Mouse (Mus musculus) c-Kit-positive CD71-positive TER-119-positive erythroid progenitor cells, embryonic 14.5 days (primary cell): ENCODE results near the gene Kcnmb4.

ENCODE experiments used
- DNase-seq: peaks from one replicate; pipeline ENCODE4 v3.0.0-alpha.2; 2013; ENCODE audit warnings: low spot score

The Kcnmb4 gene

GRCm38 (mm10) chr10:116450621-116451020 lies 23.1 kb downstream of the Kcnmb4 start:
- DNase-seq, result no peak

- no peak for DNase-seq
These were observed 25.5 kb downstream of the Kcnmb4 start for GRCm38 (mm10) chr10:116448166-116448565.

- no peak for DNase-seq
These were observed 26.5 kb downstream of the Kcnmb4 start for GRCm38 (mm10) chr10:116447176-116447575.

GRCm38 (mm10) chr10:116446040-116446439 lies 27.6 kb downstream of the Kcnmb4 start:
- DNase-seq, result no peak

GRCm38 (mm10) chr10:116444826-116445225 lies 28.9 kb downstream of the Kcnmb4 start:
- DNase-seq, result no peak

- DNase-seq, result no peak
These were observed 29.3 kb downstream of the Kcnmb4 start for GRCm38 (mm10) chr10:116444371-116444770.

- DNase-seq, result no peak
These were observed 32.7 kb downstream of the Kcnmb4 start for GRCm38 (mm10) chr10:116440946-116441345.

- DNase-seq, result no peak
These were observed 33.6 kb downstream of the Kcnmb4 start for GRCm38 (mm10) chr10:116440088-116440487.

- no peak for DNase-seq
These were observed 38.2 kb downstream of the Kcnmb4 start for GRCm38 (mm10) chr10:116435455-116435854.

- DNase-seq, result no peak
These were observed 41.3 kb downstream of the Kcnmb4 start for GRCm38 (mm10) chr10:116432421-116432820.

GRCm38 (mm10) chr10:116428026-116428780 lies 45.5 kb downstream of the Kcnmb4 start:
- DNase-seq, result no peak

- no peak for DNase-seq
These were observed 47.5 kb downstream of the Kcnmb4 start for GRCm38 (mm10) chr10:116426176-116426575.

GRCm38 (mm10) chr10:116424921-116425320 lies 48.8 kb downstream of the Kcnmb4 start:
- no peak for DNase-seq

- no peak for DNase-seq
These were observed 51.1 kb downstream of the Kcnmb4 start for GRCm38 (mm10) chr10:116422551-116422950.

- DNase-seq, result no peak
These were observed 52.7 kb downstream of the Kcnmb4 start for GRCm38 (mm10) chr10:116420976-116421375.

- no peak for DNase-seq
These were observed 55.5 kb downstream of the Kcnmb4 start for GRCm38 (mm10) chr10:116418121-116418726.

- no peak for DNase-seq
These were observed 57.0 kb downstream of the Kcnmb4 start for GRCm38 (mm10) chr10:116416726-116417125.

- DNase-seq, result no peak
These were observed 57.5 kb downstream of the Kcnmb4 start for GRCm38 (mm10) chr10:116416142-116416541.

GRCm38 (mm10) chr10:116410826-116411225 lies 62.9 kb downstream of the Kcnmb4 start:
- no peak for DNase-seq

GRCm38 (mm10) chr10:116407684-116408359 lies 65.9 kb downstream of the Kcnmb4 start:
- DNase-seq, result no peak

- DNase-seq, result no peak
These were observed 68.7 kb downstream of the Kcnmb4 start for GRCm38 (mm10) chr10:116405011-116405410.

GRCm38 (mm10) chr10:116403679-116404078 lies 70.0 kb downstream of the Kcnmb4 start:
- no peak for DNase-seq
